Comparison of ENCODE assay signal across 8 mouse cellular contexts in the genomic region with DNA sequence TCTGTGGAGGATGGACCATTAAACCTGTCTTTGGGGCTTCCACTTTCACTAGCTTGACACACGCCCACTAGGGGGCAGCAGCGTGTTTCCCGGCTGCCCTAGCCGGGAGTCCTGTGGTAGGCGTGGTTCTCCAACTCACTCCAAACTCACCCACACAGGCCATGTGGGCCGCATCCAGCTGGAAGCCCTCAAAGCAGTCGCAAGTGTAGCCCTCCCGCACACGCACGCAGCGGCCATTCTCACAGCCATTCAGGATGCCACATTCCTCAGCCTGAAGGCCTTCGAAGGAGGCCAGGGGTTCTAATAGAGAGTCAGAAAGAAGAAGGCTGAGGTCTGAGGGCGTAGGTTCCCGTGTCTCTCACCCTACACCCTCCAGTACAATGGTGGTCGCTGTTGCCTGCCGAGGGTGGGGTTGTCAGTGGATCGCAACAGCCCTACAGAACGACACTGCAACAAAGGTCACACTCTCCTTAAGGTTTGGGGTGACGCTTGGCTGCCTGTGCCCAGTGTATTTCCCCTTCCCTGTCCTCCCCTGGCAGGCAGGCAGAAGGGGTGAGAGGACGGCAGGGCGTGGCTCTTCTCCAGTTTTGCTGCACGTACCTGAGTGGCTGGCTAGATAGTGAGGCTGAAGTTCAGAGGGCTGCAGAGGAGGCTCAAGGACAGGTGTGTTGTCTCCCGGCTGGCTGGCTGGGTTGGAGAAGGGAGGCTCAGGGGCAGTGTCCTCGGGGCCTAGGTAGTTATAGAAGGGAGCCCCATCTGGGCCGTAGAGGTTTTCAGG. TPM values are rescaled to one million over a fixed set of nuclear protein-coding genes. Genes with fewer than 3 reads are reported as not detected.
DNase-seq lines count a peak whose midpoint lies in the region; ATAC-seq and TF ChIP-seq lines count a peak whose summit lies in the region.

No protein-coding gene starts in this region.

- peak; percentile 89 for ATAC-seq in forebrain, embryonic 12.5 days (ENCODE audit: low FRiP score)
- peak; percentile 87 for ATAC-seq in heart, postnatal 0 days (ENCODE audit: insufficient read depth, low read depth)
- peak; percentile 74 for ATAC-seq in liver, embryonic 14.5 days (ENCODE audit: insufficient read depth)
- peak; percentile 73 for ATAC-seq in neural tube, embryonic 11.5 days (ENCODE audit: insufficient read depth, low FRiP score, low TSS enrichment)
- peak; percentile 90 for ATAC-seq in stomach, embryonic 16.5 days (ENCODE audit: insufficient read depth, low FRiP score)

- H3K4me1 ChIP-seq in E14TG2a.4 (replicated peaks; ENCODE audit: low read depth, low read length) = peaks cover 40% of the 10 kb centered on the region
- peaks cover 11% of the 10 kb centered on the region for H3K4me1 ChIP-seq in forebrain, embryonic 12.5 days
- no peaks in the 10 kb centered on the region for H3K4me1 ChIP-seq in heart, postnatal 0 days (ENCODE audit: control insufficient read depth, insufficient read depth)
- peaks cover 0 to 5% of the 10 kb centered on the region in 2 experiments; a peak in 3 of 4 replicates for H3K4me1 ChIP-seq in liver, embryonic 14.5 days (replicated peaks; ENCODE audit: control insufficient read depth in 2 of 2, insufficient read depth in 2 of 2, low read length in 1 of 2)
- no peaks in the 10 kb centered on the region for H3K4me1 ChIP-seq in neural tube, embryonic 11.5 days (ENCODE audit: control insufficient read depth, insufficient read depth, low read length)
- peaks cover 5% of the 10 kb centered on the region for H3K4me1 ChIP-seq in stomach, embryonic 16.5 days (ENCODE audit: control insufficient read depth, insufficient read depth, low read length)

- TF ChIP-seq CTCF in E14TG2a.4 (conservative IDR thresholded peaks at IDR 0.05; ENCODE audit: low read length) = peak; percentile 80
- TF ChIP-seq CTCF in heart, postnatal 0 days (IDR thresholded peaks at IDR 0.05; ENCODE audit: low read depth) = peak; percentile 96
- peak; percentile 99 for TF ChIP-seq CTCF in liver, embryonic 14.5 days (IDR thresholded peaks at IDR 0.05; ENCODE audit: low read depth)

- peak overlapping the region; percentile 45 for H3K4me3 ChIP-seq in E14TG2a.4 (replicated peaks; ENCODE audit: low read length)
- H3K4me3 ChIP-seq in forebrain, embryonic 12.5 days (replicated peaks) = no peak overlapping the region
- no peak overlapping the region for H3K4me3 ChIP-seq in heart, postnatal 0 days (ENCODE audit: low read depth, low read length)
- no peak overlapping the region for H3K4me3 ChIP-seq in liver, embryonic 14.5 days (ENCODE audit: insufficient read depth in 1 of 2, low read depth in 2 of 2, low read length in 2 of 2)
- no peak overlapping the region for H3K4me3 ChIP-seq in neural tube, embryonic 11.5 days (ENCODE audit: low read depth, low read length)
- peak overlapping the region; percentile 23; the same call in 1 of the 2 replicates for H3K4me3 ChIP-seq in stomach, embryonic 16.5 days (replicated peaks; ENCODE audit: low read length)

- peak overlapping the region; percentile 27; the same call in 1 of the 2 replicates for H3K4me2 ChIP-seq in forebrain, embryonic 12.5 days
- H3K4me2 ChIP-seq in heart, postnatal 0 days (ENCODE audit: low read depth, low read length) = 0 out of 2 replicates have a peak overlapping the region, but pooled peaks have one; percentile 7
- H3K4me2 ChIP-seq in liver, embryonic 14.5 days (ENCODE audit: low read depth) = 0 out of 2 replicates have a peak overlapping the region, but pooled peaks have one; percentile 9
- H3K4me2 ChIP-seq in neural tube, embryonic 11.5 days (ENCODE audit: low read depth) = no peak overlapping the region
- H3K4me2 ChIP-seq in stomach, embryonic 16.5 days (ENCODE audit: low read depth, low read length) = peak overlapping the region; percentile 48

- 40% methylated on average over 25 of the region's 25 CpGs for WGBS in forebrain, embryonic 12.5 days
- WGBS in heart, postnatal 0 days = 29% methylated on average over 25 of the region's 25 CpGs
- 29% methylated on average over 25 of the region's 25 CpGs for WGBS in liver, embryonic 14.5 days (ENCODE audit: insufficient replicate concordance)
- 34% methylated on average over 25 of the region's 25 CpGs for WGBS in neural tube, embryonic 11.5 days
- WGBS in stomach, embryonic 16.5 days = 18% methylated on average over 25 of the region's 25 CpGs

- H3K27ac ChIP-seq in forebrain, embryonic 12.5 days = no peak overlapping the region
- no peak overlapping the region for H3K27ac ChIP-seq in heart, postnatal 0 days (ENCODE audit: low read depth)
- H3K27ac ChIP-seq in liver, embryonic 14.5 days = no peak overlapping the region
- H3K27ac ChIP-seq in neural tube, embryonic 11.5 days (ENCODE audit: low read depth, low read length) = no peak overlapping the region
- 0 out of 2 replicates have a peak overlapping the region, but pooled peaks have one; percentile 19 for H3K27ac ChIP-seq in stomach, embryonic 16.5 days (ENCODE audit: low read length)

- H3K27me3 ChIP-seq in E14TG2a.4 (ENCODE audit: insufficient read depth, low read length) = peaks cover 39% of the 10 kb centered on the region
- H3K27me3 ChIP-seq in forebrain, embryonic 12.5 days = peaks cover 18% of the 10 kb centered on the region; the same call in 1 of the 2 replicates
- peaks cover 55% of the 10 kb centered on the region for H3K27me3 ChIP-seq in heart, postnatal 0 days (ENCODE audit: control insufficient read depth, insufficient read depth, low read length)
- no peaks in the 10 kb centered on the region for H3K27me3 ChIP-seq in liver, embryonic 14.5 days (ENCODE audit: control insufficient read depth, insufficient read depth, low read length)
- H3K27me3 ChIP-seq in neural tube, embryonic 11.5 days (ENCODE audit: control insufficient read depth, insufficient read depth, low read length) = no peaks in the 10 kb centered on the region
- H3K27me3 ChIP-seq in stomach, embryonic 16.5 days (ENCODE audit: control insufficient read depth, insufficient read depth, low read length) = no peaks in the 10 kb centered on the region

- no peak for TF ChIP-seq EP300 in heart, postnatal 0 days (IDR thresholded peaks at IDR 0.05; ENCODE audit: low read depth)
- no peak for TF ChIP-seq EP300 in liver, embryonic 14.5 days (IDR thresholded peaks at IDR 0.05; ENCODE audit: low read depth)

- 0 out of 2 replicates have a peak overlapping the region, but pooled peaks have one; percentile 1 for H3K9ac ChIP-seq in forebrain, embryonic 12.5 days
- no peak overlapping the region for H3K9ac ChIP-seq in heart, postnatal 0 days (replicated peaks; ENCODE audit: low read depth, low read length)
- no peak overlapping the region for H3K9ac ChIP-seq in liver, embryonic 14.5 days (replicated peaks)
- H3K9ac ChIP-seq in neural tube, embryonic 11.5 days (ENCODE audit: low read length) = no peak overlapping the region
- H3K9ac ChIP-seq in stomach, embryonic 16.5 days (ENCODE audit: low read length) = peak overlapping the region; percentile 66

- no peaks in the 10 kb centered on the region for H3K36me3 ChIP-seq in E14TG2a.4 (ENCODE audit: insufficient read depth, low read length)
- H3K36me3 ChIP-seq in forebrain, embryonic 12.5 days (replicated peaks) = no peaks in the 10 kb centered on the region
- H3K36me3 ChIP-seq in heart, postnatal 0 days (replicated peaks; ENCODE audit: control insufficient read depth, insufficient read depth, low read length) = no peaks in the 10 kb centered on the region
- H3K36me3 ChIP-seq in liver, embryonic 14.5 days (replicated peaks; ENCODE audit: control insufficient read depth, insufficient read depth, low read depth) = no peaks in the 10 kb centered on the region
- H3K36me3 ChIP-seq in neural tube, embryonic 11.5 days (ENCODE audit: control insufficient read depth, insufficient read depth, low read length) = no peaks in the 10 kb centered on the region
- H3K36me3 ChIP-seq in stomach, embryonic 16.5 days (ENCODE audit: control insufficient read depth, insufficient read depth, low read length) = no peaks in the 10 kb centered on the region

- H3K9me3 ChIP-seq in E14TG2a.4 (ENCODE audit: low read length) = no peaks in the 10 kb centered on the region
- H3K9me3 ChIP-seq in forebrain, embryonic 12.5 days = no peaks in the 10 kb centered on the region
- no peaks in the 10 kb centered on the region for H3K9me3 ChIP-seq in heart, postnatal 0 days (replicated peaks; ENCODE audit: control insufficient read depth, low read length)
- H3K9me3 ChIP-seq in liver, embryonic 14.5 days (ENCODE audit: control insufficient read depth, low read length) = no peaks in the 10 kb centered on the region
- no peaks in the 10 kb centered on the region for H3K9me3 ChIP-seq in neural tube, embryonic 11.5 days (ENCODE audit: control insufficient read depth, low read length)
- no peaks in the 10 kb centered on the region for H3K9me3 ChIP-seq in stomach, embryonic 16.5 days (replicated peaks; ENCODE audit: control insufficient read depth, low read length)

- DNase-seq in c-Kit-positive CD71-positive TER-119-negative erythroid progenitor cells, embryonic 14.5 days (ENCODE audit: low read depth) = peak; percentile 87
- DNase-seq in heart, postnatal 0 days (ENCODE audit: low spot score) = peak; percentile 88
- DNase-seq in kidney, postnatal 36 days = peak; percentile 84 to 94
- peak; percentile 74 to 77 (median 75) for DNase-seq in liver, embryonic 14.5 days (ENCODE audit: low read depth in 3 of 3, low spot score in 3 of 3)
- DNase-seq in neural tube, embryonic 11.5 days (ENCODE audit: low spot score) = peak; percentile 90

RNA-seq across cellular contexts. Expression of gene Isca2, which starts 11.7 kb away (rescaled TPM):
- polyA plus RNA-seq in forebrain, embryonic 12.5 days (2016; fragmentation: Nextera tagmentation; extraction: Ambion mirVana) = 143 and 152 TPM in 2 replicates
- total RNA-seq in heart, postnatal 0 days (2014; rRNA removed; ENCODE audit: low replicate concordance) = 106 and 109 TPM in 2 replicates
- polyA plus RNA-seq in heart, postnatal 0 days (2015; fragmentation: Nextera tagmentation; extraction: Ambion mirVana) = 159 and 165 TPM in 2 replicates
- polyA plus RNA-seq in liver, embryonic 14.5 days (2012; rRNA removed) = 54.1 and 60.3 TPM in 2 replicates
- polyA plus RNA-seq in liver, embryonic 14.5 days (2014; fragmentation: Nextera tagmentation; extraction: Ambion mirVana) = 93.0 and 105 TPM in 2 replicates
- polyA plus RNA-seq in neural tube, embryonic 11.5 days (2014; fragmentation: Nextera tagmentation; extraction: Ambion mirVana) = 146 and 156 TPM in 2 replicates
- 119 and 123 TPM in 2 replicates for polyA plus RNA-seq in stomach, embryonic 16.5 days (2015; fragmentation: Nextera tagmentation; extraction: Ambion mirVana)

RNA-seq across cellular contexts. Expression of gene Npc2, which starts 11.8 kb away (rescaled TPM):
- 72.0 and 75.2 TPM in 2 replicates for polyA plus RNA-seq in forebrain, embryonic 12.5 days (2016; fragmentation: Nextera tagmentation; extraction: Ambion mirVana)
- total RNA-seq in heart, postnatal 0 days (2014; rRNA removed; ENCODE audit: low replicate concordance) = 51.3 and 57.1 TPM in 2 replicates
- 44.6 and 48.4 TPM in 2 replicates for polyA plus RNA-seq in heart, postnatal 0 days (2015; fragmentation: Nextera tagmentation; extraction: Ambion mirVana)
- polyA plus RNA-seq in liver, embryonic 14.5 days (2012; rRNA removed) = 15.6 and 22.5 TPM in 2 replicates
- polyA plus RNA-seq in liver, embryonic 14.5 days (2014; fragmentation: Nextera tagmentation; extraction: Ambion mirVana) = 18.0 and 19.4 TPM in 2 replicates
- polyA plus RNA-seq in neural tube, embryonic 11.5 days (2014; fragmentation: Nextera tagmentation; extraction: Ambion mirVana) = 81.6 and 85.3 TPM in 2 replicates
- 65.5 and 69.3 TPM in 2 replicates for polyA plus RNA-seq in stomach, embryonic 16.5 days (2015; fragmentation: Nextera tagmentation; extraction: Ambion mirVana)

Comparison
In these comparisons a context has a peak if more than half of its experiments do, and no peak if none do; other contexts are left out.
1. H3K4me3 ChIP-seq: peak in E14TG2a.4 (single experiment) and stomach, embryonic 16.5 days (single experiment); none in forebrain, embryonic 12.5 days (single experiment), heart, postnatal 0 days (single experiment), liver, embryonic 14.5 days (0 of 2) and neural tube, embryonic 11.5 days (single experiment).
2. H3K9ac ChIP-seq: peak in forebrain, embryonic 12.5 days (single experiment) and stomach, embryonic 16.5 days (single experiment); none in heart, postnatal 0 days (single experiment), liver, embryonic 14.5 days (single experiment) and neural tube, embryonic 11.5 days (single experiment).
3. Peak in every context shown above with its lines, with median percentiles within 50 percentile points of each other: CTCF ChIP-seq, DNase-seq and ATAC-seq.